Mouse (Mus musculus) midbrain, embryonic 16.5 days (tissue): ENCODE measurements at regions not wholly inside any gene's neighbourhood (a gene's known extent, or its start where the extent isn't known, plus 50 kb on each side); places are given as distances from the start of the nearest gene placed in this dataset.

Experiments
- ATAC-seq: fragments of 200-750 bp; cut with Nextera tagmentation; 2 replicates; pipeline ENCODE4 v1.8.0; 2017; ENCODE audit warnings: moderate TSS enrichment
- H3K27ac ChIP-seq: fragments of 300-500 bp; sonication (generic); 2 replicates; pipeline ENCODE4 v1.5.1; 2014; ENCODE audit warnings: mild to moderate bottlenecking, low read length, mixed read lengths
- H3K27me3 ChIP-seq: fragments of 300-500 bp; sonication (generic); 2 replicates; pipeline ENCODE4 v1.6.1; 2014; ENCODE audit warnings: low read depth, low read length, mixed read lengths; ENCODE audit not compliant: control insufficient read depth, insufficient read depth
- H3K36me3 ChIP-seq: fragments of 300-500 bp; sonication (generic); 2 replicates; pipeline ENCODE4 v1.6.1; 2014; ENCODE audit warnings: mild to moderate bottlenecking, low read length, moderate library complexity, mixed read lengths; ENCODE audit not compliant: control insufficient read depth, insufficient read depth
- H3K4me1 ChIP-seq: fragments of 300-500 bp; sonication (generic); 2 replicates; pipeline ENCODE4 v1.6.1; 2014; ENCODE audit warnings: mild to moderate bottlenecking, low read length, mixed read lengths; ENCODE audit not compliant: control insufficient read depth, insufficient read depth
- H3K4me2 ChIP-seq: fragments of 300-500 bp; sonication (generic); 2 replicates; pipeline ENCODE4 v1.6.1; 2014; ENCODE audit warnings: mild to moderate bottlenecking, low read length, mixed read lengths
- H3K4me3 ChIP-seq: fragments of 300-500 bp; sonication (generic); 2 replicates; pipeline ENCODE4 v1.5.1; 2014; ENCODE audit warnings: low read depth, mild to moderate bottlenecking, low read length, moderate library complexity, mixed read lengths
- H3K9ac ChIP-seq: fragments of 300-500 bp; sonication (generic); 2 replicates; pipeline ENCODE4 v1.6.1; 2014; ENCODE audit warnings: low read depth, low read length, mixed read lengths
- H3K9me3 ChIP-seq: fragments of 300-500 bp; sonication (generic); replicated peaks from 2 replicates; pipeline ENCODE4 v1.6.1; 2014; ENCODE audit warnings: mild to moderate bottlenecking, low read length, mixed read lengths; ENCODE audit not compliant: control insufficient read depth, poor library complexity, severe bottlenecking
- WGBS: fragments of 180-500 bp; shearing (Covaris S2); extraction: QIAGEN DNeasy Blood & Tissue Kit; methylation state at CpG from one replicate; pipeline ENCODE4 v1.1.7; 2014; 5-methylcytosine and 5-hydroxymethylcytosine counted together

DNA sequence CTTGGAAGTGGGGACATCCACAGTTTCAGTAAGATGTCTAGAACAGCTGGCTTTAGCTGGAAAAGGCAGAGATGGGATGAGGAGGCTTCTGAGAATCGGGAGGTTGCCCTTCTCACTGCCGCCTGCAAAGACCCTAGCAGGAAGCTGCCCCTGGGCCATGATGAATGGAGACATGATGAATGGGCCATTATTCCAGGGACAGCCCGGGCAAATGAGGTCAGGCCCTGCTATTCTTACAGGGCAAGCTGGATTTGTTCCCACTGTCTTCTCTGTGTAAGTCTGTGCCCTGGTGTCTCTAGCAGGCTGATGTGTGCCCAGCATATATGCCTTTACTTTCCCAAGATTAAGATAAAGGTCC, 51.1 kb upstream of the Iqsec3 start:
- ATAC-seq, result no peak
- no peaks in the 10 kb centered on the region for H3K36me3 ChIP-seq
- 36% methylated on average over 3 of the region's 3 CpGs for WGBS

GRCm38 (mm10) chr6:121523882-121524612, 50.6 kb upstream of the Iqsec3 start:
- Histone ChIP-seq H3K36me3 (no peaks in the 10 kb centered on the region), H3K27ac (no peak overlapping the region), H3K4me3 (no peak overlapping the region), H3K9ac (no peak overlapping the region), H3K9me3 (no peaks in the 10 kb centered on the region), H3K4me2 (no peak overlapping the region), H3K27me3 (no peaks in the 10 kb centered on the region), H3K4me1 (no peaks in the 10 kb centered on the region)
- ATAC-seq, result no peak
- 81% methylated on average over 11 of the region's 11 CpGs for WGBS

More for the DNA sequence above, 51.1 kb upstream of the Iqsec3 start:
- H3K4me1 ChIP-seq, result no peaks in the 10 kb centered on the region
- H3K4me3 ChIP-seq, result no peak overlapping the region
- no peak overlapping the region for H3K27ac ChIP-seq
- no peak overlapping the region for H3K4me2 ChIP-seq
- no peak overlapping the region for H3K9ac ChIP-seq
- H3K9me3 ChIP-seq, result no peaks in the 10 kb centered on the region
- H3K27me3 ChIP-seq, result no peaks in the 10 kb centered on the region
